Mouse (Mus musculus) CD8-positive naive resting alpha-beta T cell, adult 2 months (primary cell): ENCODE results near the gene Ccn1.

Experiments
- DNase-seq, 2 experiments: peaks; one replicate each; pipeline ENCODE4 v3.0.0; 2022; ENCODE audit warnings: low read depth in 2 of 2, low spot score in 2 of 2

The Ccn1 gene

DNA sequence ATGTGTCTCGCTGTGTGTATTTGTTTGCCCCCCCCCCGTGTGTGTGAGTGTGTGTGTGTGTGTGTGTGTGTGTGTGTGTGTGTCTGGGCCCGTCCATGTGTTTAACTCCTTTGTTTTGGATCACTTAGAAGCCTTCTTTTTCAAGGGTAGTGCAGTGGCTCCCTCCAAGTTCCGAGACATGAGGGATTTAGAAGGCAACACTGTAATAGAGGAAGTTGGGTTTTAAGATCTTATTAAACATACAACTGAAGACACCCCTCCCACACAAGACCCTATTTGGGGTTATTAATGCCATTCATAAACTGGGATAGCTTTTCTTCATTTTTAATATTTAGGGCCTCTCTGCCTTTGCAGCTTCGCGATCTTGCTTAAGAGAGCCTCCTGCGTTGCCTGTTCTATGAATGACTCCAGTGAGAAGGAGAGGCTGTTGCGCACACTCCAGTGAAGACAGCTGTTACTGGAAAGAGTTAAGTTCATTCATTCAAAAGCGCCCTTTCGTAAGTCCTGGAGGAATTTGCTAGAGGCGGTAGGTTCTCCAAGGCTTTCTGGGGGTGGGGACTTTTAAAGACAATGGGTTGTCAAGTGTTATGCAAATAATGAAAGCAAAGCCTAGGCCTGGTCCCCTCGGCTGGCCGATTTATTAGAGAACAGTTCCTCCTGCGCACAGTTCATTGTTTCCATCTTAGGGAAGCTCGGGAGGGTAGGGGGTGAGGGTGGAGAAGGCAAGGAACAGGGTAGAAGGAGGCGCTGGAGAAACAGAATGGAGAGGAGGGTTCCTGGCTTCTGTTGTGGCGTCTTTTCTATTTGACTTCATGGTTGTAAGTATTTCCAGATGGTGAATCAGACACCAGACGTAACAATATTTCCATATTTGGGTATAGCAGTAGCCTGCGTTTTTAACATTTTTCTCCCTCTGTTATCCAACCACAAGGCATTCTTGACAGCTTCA is 1.5 kb upstream of the Ccn1 start:
- DNase-seq: no peak

GRCm38 (mm10) chr3:145650298-145651011 is 674 bp upstream of the Ccn1 start:
- DNase-seq: no peak

DNA sequence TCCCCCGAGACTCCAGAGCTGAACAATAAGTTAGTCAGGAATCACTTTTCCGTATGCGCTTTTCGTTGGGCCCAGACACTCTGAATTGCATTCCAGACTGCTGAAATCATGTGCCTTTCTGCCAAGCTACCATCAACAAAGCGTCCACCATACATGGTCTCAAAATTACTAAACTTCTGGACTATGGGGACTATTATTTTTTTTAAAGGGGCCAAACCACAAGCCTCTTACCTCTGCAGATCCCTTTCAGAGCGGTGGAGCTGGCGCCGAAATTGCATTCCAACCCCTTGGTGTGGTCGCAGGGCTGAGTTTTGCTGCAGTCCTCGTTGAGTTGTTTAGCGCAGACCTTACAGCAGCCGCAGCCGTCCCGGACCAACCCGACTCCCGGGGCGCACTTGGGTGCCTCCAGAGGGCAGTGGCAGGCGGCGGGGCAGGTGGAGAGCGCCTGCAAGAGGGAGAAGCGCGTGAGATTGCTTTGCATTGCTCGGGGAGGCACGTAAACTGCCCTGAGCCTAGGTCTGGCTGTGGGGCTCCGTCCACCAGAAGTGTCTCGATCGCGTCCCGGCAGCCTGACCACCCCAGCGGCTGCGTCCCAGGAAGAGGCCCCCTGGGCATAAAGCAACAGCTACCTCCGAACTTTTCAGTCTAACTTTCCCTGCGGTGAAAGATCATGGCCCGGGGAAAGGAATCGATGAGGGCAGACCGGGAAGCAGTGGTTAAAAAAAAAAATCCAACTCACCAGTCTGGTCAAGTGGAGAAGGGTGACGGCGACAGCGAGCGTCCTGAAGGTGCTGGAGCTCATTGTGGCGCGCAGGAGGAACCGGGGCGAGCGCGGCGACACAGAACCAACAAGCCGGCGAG is 560 bp downstream of the Ccn1 start:
- DNase-seq: no peak

GRCm38 (mm10) chr3:145648097-145648931 is 1.5 kb downstream of the Ccn1 start:
- no peak for DNase-seq

DNA sequence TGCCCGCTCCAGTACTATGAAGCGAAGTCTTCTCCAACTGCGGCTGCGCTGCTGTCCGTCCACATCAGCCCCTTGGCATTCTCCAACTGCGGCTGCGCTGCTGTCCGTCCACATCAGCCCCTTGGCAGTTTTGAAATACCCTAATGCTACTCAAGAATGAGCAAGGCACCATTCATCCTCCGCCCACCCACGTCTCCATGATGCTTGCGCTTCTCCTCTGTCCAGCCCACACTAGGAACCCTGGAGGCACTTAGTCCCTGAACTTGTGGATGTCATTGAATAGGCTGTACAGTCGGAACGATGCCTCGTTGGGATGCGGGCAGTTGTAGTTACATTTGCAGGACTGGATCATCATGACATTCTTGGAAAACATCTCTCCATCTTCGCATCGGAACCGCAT is 2.4 kb downstream of the Ccn1 start:
- no peak for DNase-seq

DNA sequence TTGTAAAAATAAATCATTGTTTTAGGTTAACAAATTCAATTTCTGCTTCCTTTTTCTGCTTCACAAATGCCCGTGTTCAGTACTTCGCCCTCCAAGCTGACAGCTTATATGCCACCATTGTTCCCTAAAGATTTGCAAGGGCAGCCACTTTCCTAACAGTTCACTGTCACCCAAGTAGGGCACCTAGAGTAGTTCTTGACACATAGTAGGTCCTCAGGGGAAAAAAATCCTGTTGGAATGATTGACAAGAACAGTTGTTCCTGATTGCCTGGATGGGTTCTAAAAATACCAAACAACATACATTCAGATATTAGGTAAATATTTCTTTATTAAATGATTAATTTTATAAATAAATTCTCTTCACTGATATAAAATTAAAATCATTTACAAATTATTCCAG is 3.1 kb downstream of the Ccn1 start:
- DNase-seq: no peak

DNA sequence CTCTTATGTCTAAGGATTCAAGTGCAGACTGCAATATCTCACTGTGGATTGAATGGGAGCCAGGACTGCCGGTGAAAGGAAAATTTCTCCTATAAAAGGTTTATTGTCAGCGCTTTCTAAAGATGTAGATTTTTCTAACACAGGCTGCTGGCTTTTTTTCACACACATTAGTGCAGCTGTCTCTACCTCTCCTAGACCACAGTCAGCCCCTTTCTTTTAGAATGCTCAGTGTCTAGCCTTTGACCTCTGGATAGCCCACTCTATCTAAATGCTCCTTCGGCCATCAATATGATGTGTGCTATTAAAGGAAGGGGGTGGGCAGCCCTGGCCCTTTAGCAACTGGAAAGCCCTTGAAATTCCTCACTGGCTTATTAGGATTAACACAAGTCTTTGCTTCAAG is 3.8 kb downstream of the Ccn1 start:
- no peak for DNase-seq

DNA sequence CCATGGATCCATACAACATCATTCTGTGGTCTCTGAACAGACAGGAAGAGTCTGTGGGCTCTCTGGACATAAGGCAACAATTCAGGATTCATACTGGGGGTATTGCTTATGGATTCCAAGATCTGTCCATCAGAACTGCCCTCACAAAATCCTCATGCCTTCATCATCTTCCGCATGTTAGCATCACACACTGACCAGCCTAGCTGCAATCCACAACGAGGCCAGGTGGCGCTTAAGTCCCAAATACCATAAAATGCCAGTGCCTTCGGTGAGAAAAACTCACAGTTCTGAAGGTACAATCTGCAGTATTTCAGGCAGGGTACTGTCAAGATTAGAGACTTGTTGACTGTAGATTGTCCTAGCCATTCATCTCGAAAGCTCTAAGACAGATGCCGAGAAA is 4.3 kb downstream of the Ccn1 start:
- DNase-seq: no peak

DNA sequence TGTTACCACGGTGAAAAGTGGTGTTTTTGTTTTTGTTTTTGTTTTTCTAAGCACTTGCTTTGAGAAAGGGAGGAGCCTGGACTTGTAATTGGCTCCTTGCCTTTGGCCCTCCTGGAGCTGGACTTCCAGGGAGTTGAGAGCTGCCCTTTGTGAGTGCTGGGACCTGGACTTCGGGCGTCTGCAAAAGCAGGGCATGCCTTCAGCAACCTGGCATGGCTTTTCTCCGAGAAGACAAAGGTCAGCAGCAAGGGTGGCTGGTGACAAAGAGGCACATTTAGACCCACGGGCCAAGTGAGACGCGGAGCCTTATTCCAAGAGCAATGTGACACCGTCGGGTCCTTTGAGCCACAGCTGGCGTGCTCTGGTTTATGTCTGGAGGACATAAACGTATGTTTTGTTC is 6.9 kb downstream of the Ccn1 start:
- no peak for DNase-seq

GRCm38 (mm10) chr3:145641878-145642277 is 7.9 kb downstream of the Ccn1 start:
- DNase-seq: no peak

DNA sequence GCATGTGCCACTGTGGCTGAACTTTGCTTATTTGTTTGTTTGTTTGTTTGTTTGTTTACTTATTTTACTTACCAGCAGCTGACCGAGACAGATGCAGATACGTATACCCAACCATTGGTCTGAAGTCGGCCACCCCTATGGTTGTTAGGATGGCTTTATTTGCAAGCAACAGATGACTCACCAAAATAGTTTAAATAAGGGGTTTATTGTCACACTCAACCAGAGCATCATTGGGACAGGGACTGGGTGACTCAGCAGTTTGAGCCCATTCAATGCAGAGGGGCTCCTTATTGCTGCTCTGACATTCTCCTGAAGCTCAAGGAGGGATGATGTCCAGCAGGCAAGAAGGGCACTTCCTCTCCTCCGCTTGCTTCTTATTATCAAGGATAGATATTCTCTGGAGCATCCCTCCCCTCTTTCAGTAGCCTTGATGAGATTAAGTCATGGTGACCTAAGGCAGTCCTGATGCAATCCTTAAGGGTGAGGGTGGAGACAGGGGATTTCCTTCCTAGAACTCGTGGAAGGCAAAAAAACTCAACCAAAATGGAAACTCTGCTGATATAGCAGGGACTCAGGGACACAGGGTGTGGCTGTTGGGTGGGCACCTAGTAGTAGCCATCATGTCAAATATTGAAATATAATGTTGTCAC is 8.6 kb downstream of the Ccn1 start:
- DNase-seq: no peak

DNA sequence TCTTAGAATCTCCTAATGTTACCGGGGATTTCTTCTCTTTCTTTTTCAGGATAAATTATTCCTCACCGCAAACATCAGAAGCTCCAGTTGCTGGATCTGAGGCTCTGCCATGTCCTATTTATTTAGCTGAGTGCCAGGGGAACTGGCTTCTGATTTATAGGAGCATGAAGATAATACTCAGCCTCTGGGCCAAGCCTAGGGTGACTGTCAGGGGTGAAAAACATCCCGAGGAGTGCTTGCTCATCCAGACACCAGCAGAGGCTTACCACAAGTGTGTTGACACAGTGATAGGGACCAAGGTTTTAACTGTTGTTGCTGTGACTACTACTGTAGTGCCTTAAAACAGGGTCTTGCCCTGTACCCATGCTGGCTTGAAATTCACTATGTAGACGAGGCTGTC is 9.2 kb downstream of the Ccn1 start:
- DNase-seq: no peak

GRCm38 (mm10) chr3:145640170-145640569 is 9.6 kb downstream of the Ccn1 start:
- DNase-seq: no peak

- no peak for DNase-seq
Measured at GRCm38 (mm10) chr3:145634002-145634710, 15.6 kb downstream of the Ccn1 start.

DNA sequence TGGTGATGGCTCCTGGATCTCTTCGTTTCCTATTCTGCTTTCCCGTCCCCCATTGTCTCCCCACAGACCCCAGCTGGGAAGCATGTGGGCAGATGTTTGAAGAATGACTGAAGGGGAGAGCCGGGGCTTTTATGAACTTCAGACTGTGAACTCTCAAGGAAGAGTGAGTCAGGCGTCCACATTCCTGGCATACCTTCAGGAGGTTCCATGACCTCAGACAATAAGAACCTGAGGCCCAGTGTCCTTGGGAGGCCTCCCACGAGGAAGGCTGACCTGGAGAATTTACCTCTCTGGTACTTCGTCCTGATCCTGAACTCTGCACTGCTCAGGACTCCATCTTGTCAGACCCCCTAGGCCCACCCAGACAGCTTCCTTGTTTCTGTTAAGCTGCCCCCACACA is 16.9 kb downstream of the Ccn1 start:
- DNase-seq: no peak

DNA sequence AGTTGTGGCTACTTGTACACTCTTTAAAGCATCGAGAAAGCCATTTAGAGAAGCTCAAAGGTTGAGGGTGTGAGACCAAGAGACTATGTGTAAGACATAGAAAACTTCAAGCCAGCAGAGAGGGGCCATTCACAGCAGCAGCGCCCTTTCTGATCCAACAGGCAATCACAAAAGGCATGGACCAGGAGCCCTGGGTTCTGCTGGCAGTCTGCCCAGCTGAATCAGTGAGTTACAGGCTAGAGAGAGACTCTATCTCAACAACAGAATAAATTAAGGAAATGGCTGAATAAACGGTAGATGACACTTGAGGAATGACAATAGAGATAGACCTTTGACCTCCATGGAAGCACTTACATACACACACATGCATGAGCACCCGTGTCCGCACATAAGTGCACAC is 21.1 kb downstream of the Ccn1 start:
- no peak for DNase-seq

DNA sequence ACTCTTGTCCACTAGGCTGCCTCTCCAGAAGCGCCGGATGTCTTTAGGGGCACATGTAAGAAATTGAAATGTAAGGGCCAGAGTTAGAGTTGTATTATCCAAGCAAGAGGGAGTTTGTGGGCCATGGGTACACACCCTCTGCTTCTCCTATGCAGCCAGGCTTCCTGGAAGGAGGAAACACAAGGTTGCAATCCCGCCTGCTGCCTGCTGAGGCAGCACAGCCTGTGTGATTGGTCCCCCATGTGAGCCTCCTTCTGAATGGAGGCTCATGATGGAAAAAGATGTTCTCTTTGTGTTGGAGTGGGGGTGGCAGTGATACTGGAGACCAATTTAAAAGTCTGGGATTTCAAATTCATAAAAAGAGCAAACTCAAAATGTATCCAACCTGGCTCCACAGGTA is 22.0 kb downstream of the Ccn1 start:
- DNase-seq: no peak

- DNase-seq: no peak
Measured at GRCm38 (mm10) chr3:145626063-145626462, 23.7 kb downstream of the Ccn1 start.

DNA sequence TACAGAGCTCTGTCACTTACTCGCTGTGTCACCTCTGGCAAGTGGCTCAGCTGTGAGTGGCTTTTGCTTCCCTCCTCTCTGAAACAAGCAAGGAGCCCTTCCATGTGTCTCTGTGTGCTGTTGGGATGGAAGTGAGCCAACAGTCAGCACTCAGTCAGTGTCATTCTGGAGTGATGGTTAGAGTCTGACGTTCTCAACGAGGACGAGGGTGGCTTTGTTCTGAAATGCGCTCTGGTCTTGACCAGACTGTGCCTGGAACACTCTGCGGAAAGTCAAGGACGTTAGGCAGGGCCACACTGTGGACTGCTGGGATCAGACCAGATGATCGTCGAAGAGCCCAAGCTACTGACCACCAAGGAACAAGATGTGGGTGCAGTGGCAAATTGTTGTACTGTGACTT is 24.2 kb downstream of the Ccn1 start:
- no peak for DNase-seq

- DNase-seq: no peak
Measured at GRCm38 (mm10) chr3:145624786-145625185, 25.0 kb downstream of the Ccn1 start.
